Mouse (Mus musculus) cerebellum, adult 8-10 months (tissue): ENCODE results near the gene Atf7ip.

Source experiments
- DNase-seq: peaks from one replicate; pipeline ENCODE4 v3.0.0; 2022

Atf7ip gene

GRCm38 (mm10) chr6:136650664-136651063, 144.7 kb downstream of the Atf7ip start:
- DNase-seq, result no peak

DNA sequence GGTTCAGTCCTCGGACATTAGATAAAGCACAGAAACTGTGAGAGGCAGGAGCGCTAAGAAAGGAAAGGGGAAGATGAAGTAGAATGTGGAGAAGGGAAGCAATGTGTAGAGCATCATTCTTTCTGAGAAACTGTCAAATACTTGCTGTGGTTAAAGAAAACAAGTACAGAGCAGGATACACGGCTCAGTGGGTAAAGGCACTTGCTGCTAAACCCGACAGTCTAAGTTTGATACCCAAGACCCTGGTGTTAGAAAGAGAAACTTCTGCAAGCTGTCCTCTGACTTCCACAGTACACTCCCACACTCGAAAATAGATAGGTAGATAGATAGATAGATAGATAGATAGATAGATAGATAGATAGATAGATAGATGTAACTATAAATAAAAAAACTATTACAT, 147.4 kb downstream of the Atf7ip start:
- DNase-seq, result no peak

- no peak for DNase-seq
Observed at GRCm38 (mm10) chr6:136654470-136654869, 148.5 kb downstream of the Atf7ip start.

GRCm38 (mm10) chr6:136655786-136656185, 149.8 kb downstream of the Atf7ip start:
- DNase-seq, result no peak

- no peak for DNase-seq
Observed at GRCm38 (mm10) chr6:136658303-136658702, 152.3 kb downstream of the Atf7ip start.

- DNase-seq, result no peak
Observed at GRCm38 (mm10) chr6:136659226-136659625, 153.3 kb downstream of the Atf7ip start.
